Mouse (Mus musculus) inflammation-experienced regulatory T-cells, adult 6 months (primary cell): ENCODE data around the gene 1110032F04Rik. TPM values are rescaled to one million over a fixed set of nuclear protein-coding genes. Genes with fewer than 3 reads are reported as not detected.

Source experiments
- ATAC-seq: one replicate; pipeline ENCODE4 v1.8.0; 2017
- polyA plus RNA-seq, 3 experiments: library from polyadenylated mRNA; unstranded; fragments of 100-300 nt; shearing (Covaris generic); gene quantifications; one replicate each; pipeline ENCODE4 v1.2.1; 2017

1110032F04Rik gene
- 1 to 10 TPM in 2 of 3 experiments, under 1 TPM in 1; 0.31 to 4.0 (median 2.0) TPM for polyA plus RNA-seq

- ATAC-seq: peak; percentile 70
Measured at GRCm38 (mm10) chr3:68869211-68869690, at the start of gene 1110032F04Rik. TSS of gene 1110032F04Rik (plus strand) at chr3:68869586.

GRCm38 (mm10) chr3:68821406-68821805 is 48.0 kb upstream of the 1110032F04Rik start:
- ATAC-seq: no peak

- ATAC-seq: no peak
Measured at GRCm38 (mm10) chr3:68821926-68822341, 47.5 kb upstream of the 1110032F04Rik start.

- ATAC-seq: no peak
Measured at GRCm38 (mm10) chr3:68823876-68824764, 45.3 kb upstream of the 1110032F04Rik start.

- ATAC-seq: no peak
Measured at GRCm38 (mm10) chr3:68824765-68825090, 44.7 kb upstream of the 1110032F04Rik start.

- no peak for ATAC-seq
Measured at GRCm38 (mm10) chr3:68825151-68825550, 44.2 kb upstream of the 1110032F04Rik start.

GRCm38 (mm10) chr3:68827671-68828070 is 41.7 kb upstream of the 1110032F04Rik start:
- no peak for ATAC-seq

- peak; percentile 77 for ATAC-seq
Measured at GRCm38 (mm10) chr3:68829944-68830343, 39.4 kb upstream of the 1110032F04Rik start.

GRCm38 (mm10) chr3:68836857-68837499 is 32.4 kb upstream of the 1110032F04Rik start:
- no peak for ATAC-seq

- no peak for ATAC-seq
Measured at GRCm38 (mm10) chr3:68840206-68840605, 29.2 kb upstream of the 1110032F04Rik start.

- ATAC-seq: no peak
Measured at GRCm38 (mm10) chr3:68844025-68844424, 25.4 kb upstream of the 1110032F04Rik start.

GRCm38 (mm10) chr3:68848323-68848722 is 21.1 kb upstream of the 1110032F04Rik start:
- no peak for ATAC-seq

- ATAC-seq: no peak
Measured at GRCm38 (mm10) chr3:68852414-68852813, 17.0 kb upstream of the 1110032F04Rik start.

GRCm38 (mm10) chr3:68869691-68870567 is 543 bp downstream of the 1110032F04Rik start:
- ATAC-seq: peak; percentile 61

- peak; percentile 8 for ATAC-seq
Measured at GRCm38 (mm10) chr3:68870568-68870950, 1.2 kb downstream of the 1110032F04Rik start.

- ATAC-seq: no peak
Measured at GRCm38 (mm10) chr3:68874079-68874478, 4.7 kb downstream of the 1110032F04Rik start.

- ATAC-seq: no peak
Measured at GRCm38 (mm10) chr3:68886845-68887244, 17.5 kb downstream of the 1110032F04Rik start.

GRCm38 (mm10) chr3:68895426-68895825 is 26.0 kb downstream of the 1110032F04Rik start:
- ATAC-seq: no peak

GRCm38 (mm10) chr3:68897154-68897553 is 27.8 kb downstream of the 1110032F04Rik start:
- no peak for ATAC-seq

GRCm38 (mm10) chr3:68902636-68903035 is 33.2 kb downstream of the 1110032F04Rik start:
- ATAC-seq: peak; percentile 83

GRCm38 (mm10) chr3:68904902-68905778 is 35.8 kb downstream of the 1110032F04Rik start:
- peak; percentile 41 for ATAC-seq

- ATAC-seq: no peak
Measured at GRCm38 (mm10) chr3:68907509-68907908, 38.1 kb downstream of the 1110032F04Rik start.
